Mouse (Mus musculus): ENCODE measurements around the gene Obsl1. TPM values are rescaled to one million over a fixed set of nuclear protein-coding genes. Genes with fewer than 3 reads are reported as not detected.

Obsl1 gene
- polyA plus RNA-seq, 1 experiment from 2014 or later = 25.8 TPM

DNA sequence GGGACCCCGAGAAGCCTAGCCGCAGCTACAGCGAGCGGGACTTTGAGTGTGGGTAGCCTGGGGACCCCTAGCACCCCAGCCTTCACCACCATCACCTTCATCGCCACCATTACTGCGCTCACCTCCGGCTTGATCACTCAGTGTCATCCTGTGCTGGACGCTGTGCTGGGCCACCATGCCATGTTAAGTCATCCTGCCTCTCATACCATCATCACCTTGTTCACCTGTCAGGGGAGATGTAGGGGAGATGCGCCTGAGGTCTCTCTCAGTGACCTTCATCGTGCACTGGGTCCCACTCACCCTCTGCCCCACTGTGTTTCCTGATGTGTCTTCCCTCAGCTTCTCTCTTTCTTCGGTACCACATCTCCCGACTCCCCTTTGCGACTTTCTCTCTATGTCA, 41.1 kb upstream of the Obsl1 start:
- Histone ChIP-seq H3K4me1 (ENCODE audit: insufficient read depth, low read depth, low read length) (peaks cover 3% of the 10 kb centered on the region; the same call in 1 of the 2 replicates), H3K9ac (replicated peaks; ENCODE audit: low read depth) (no peak overlapping the region), H3K27me3 (replicated peaks; ENCODE audit: insufficient read depth, low read length) (no peaks in the 10 kb centered on the region), H3K9me3 (ENCODE audit: low read length) (no peaks in the 10 kb centered on the region), H3K4me2 (replicated peaks; ENCODE audit: low read depth, low read length) (no peak overlapping the region), H3K4me3 (ENCODE audit: low read depth, low read length) (no peak overlapping the region), H3K36me3 (ENCODE audit: insufficient read depth, low read length) (no peaks in the 10 kb centered on the region), H3K27ac (ENCODE audit: low read length) (no peak overlapping the region)
- TF ChIP-seq CTCF (IDR thresholded peaks at IDR 0.05) (no peak), EP300 (IDR thresholded peaks at IDR 0.05) (no peak)
- ATAC-seq (no peak), DNase-seq (ENCODE audit: low spot score) (no peak)
- WGBS = 91% methylated on average over 13 of the region's 13 CpGs

DNA sequence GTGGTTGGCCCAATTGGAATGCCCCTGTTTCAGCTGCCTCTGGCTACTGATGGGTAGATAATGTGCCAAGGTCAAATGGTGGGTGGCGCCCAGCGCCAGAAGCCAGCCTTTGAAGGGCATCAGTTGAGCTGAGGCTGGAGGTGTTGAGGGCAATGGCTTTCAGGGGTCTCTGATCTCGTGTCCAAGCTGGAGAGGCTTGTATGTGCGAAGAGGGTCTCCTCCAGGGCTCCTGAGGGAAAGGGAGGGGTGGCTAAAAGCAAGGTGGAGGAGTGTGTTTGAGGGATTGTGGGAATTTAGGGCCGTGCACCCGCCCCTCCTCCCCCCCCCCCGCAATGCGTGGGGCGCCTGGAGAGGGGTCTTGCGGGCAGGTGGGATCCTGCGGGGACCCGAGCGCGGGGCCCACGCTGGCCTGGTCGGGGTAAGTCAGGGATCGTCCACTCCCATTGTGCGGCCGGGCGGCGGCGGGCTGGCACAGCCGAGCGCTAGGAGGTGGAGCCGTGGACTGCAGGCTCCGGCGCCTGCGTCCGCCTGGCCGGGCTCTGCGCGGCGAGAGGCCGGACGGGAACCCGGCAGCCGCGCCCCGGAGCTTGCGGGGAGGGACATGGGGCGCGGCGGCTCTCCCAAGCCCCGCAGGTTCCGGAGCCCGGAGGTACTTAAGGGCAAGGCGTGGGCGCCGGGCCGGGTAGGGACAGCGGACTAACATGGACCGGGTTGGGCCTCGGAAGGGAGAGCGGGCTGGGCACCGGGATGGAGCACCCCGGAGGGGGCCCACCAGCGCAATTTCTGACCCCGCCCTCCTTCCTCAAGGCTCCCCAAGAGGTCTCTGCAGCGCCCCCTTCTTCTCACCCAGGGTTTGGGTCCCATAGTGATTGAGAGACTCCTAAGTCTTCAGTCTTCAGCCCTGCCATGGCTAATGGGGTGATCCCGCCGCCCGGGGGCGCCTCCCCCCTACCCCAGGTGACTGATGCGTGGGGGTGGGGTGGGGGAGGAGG, 40.0 kb upstream of the Obsl1 start, which contains the start of gene Slc4a3:
Slc4a3 (plus strand) TSS at position 302 of the 992 bp plus-strand sequence.
- H3K36me3 ChIP-seq (ENCODE audit: insufficient read depth, low read length) = no peaks in the 10 kb centered on the region
- DNase-seq (ENCODE audit: low spot score) (peak; percentile 85), ATAC-seq (peak; percentile 95)
- H3K27ac ChIP-seq (ENCODE audit: low read length) = no peak within 1 kb of the TSS
- TF ChIP-seq CTCF (IDR thresholded peaks at IDR 0.05) (peak; percentile 36), EP300 (IDR thresholded peaks at IDR 0.05) (no peak)
- peaks cover 3% of the 10 kb centered on the region; the same call in 1 of the 2 replicates for H3K4me1 ChIP-seq (ENCODE audit: insufficient read depth, low read depth, low read length)
- peak within 1 kb of the TSS; percentile 58 for H3K4me3 ChIP-seq (ENCODE audit: low read depth, low read length)
- no peaks in the 10 kb centered on the region for H3K27me3 ChIP-seq (replicated peaks; ENCODE audit: insufficient read depth, low read length)
- peak within 1 kb of the TSS; percentile 36; the same call in 1 of the 2 replicates for H3K9ac ChIP-seq (replicated peaks; ENCODE audit: low read depth)
- H3K9me3 ChIP-seq (ENCODE audit: low read length) = no peaks in the 10 kb centered on the region
- H3K4me2 ChIP-seq (replicated peaks; ENCODE audit: low read depth, low read length) = peak within 1 kb of the TSS; percentile 76
- WGBS = under 1% methylated on average over 30 of the region's 64 CpGs

- no peaks in the 10 kb centered on the region for H3K9me3 ChIP-seq (ENCODE audit: low read length)
- 77% methylated on average over 6 of the region's 6 CpGs for WGBS
Observed at GRCm38 (mm10) chr1:75544351-75544750, 38.1 kb upstream of the Obsl1 start.

GRCm38 (mm10) chr1:75541496-75541895, 35.2 kb upstream of the Obsl1 start:
- DNase-seq (ENCODE audit: low spot score) = no peak
- WGBS = 91% methylated on average over 7 of the region's 7 CpGs
- Histone ChIP-seq H3K4me3 (ENCODE audit: low read depth, low read length) (no peak overlapping the region), H3K27ac (ENCODE audit: low read length) (no peak overlapping the region), H3K4me2 (replicated peaks; ENCODE audit: low read depth, low read length) (no peak overlapping the region), H3K27me3 (replicated peaks; ENCODE audit: insufficient read depth, low read length) (no peaks in the 10 kb centered on the region), H3K36me3 (ENCODE audit: insufficient read depth, low read length) (no peaks in the 10 kb centered on the region), H3K9ac (replicated peaks; ENCODE audit: low read depth) (no peak overlapping the region), H3K4me1 (ENCODE audit: insufficient read depth, low read depth, low read length) (peaks cover under 1% of the 10 kb centered on the region; the same call in 1 of the 2 replicates), H3K9me3 (ENCODE audit: low read length) (no peaks in the 10 kb centered on the region)
- TF ChIP-seq EP300 (IDR thresholded peaks at IDR 0.05) = no peak
- TF ChIP-seq CTCF (IDR thresholded peaks at IDR 0.05) = no peak
- no peak for ATAC-seq

More at GRCm38 (mm10) chr1:75544351-75544750, 38.1 kb upstream of the Obsl1 start:
- no peak overlapping the region for H3K4me3 ChIP-seq (ENCODE audit: low read depth, low read length)
- no peak overlapping the region for H3K9ac ChIP-seq (replicated peaks; ENCODE audit: low read depth)
- H3K36me3 ChIP-seq (ENCODE audit: insufficient read depth, low read length) = no peaks in the 10 kb centered on the region
- no peaks in the 10 kb centered on the region for H3K27me3 ChIP-seq (replicated peaks; ENCODE audit: insufficient read depth, low read length)
- no peak overlapping the region for H3K27ac ChIP-seq (ENCODE audit: low read length)
- H3K4me2 ChIP-seq (replicated peaks; ENCODE audit: low read depth, low read length) = no peak overlapping the region
- TF ChIP-seq CTCF (IDR thresholded peaks at IDR 0.05) (no peak), EP300 (IDR thresholded peaks at IDR 0.05) (no peak)
- peaks cover 3% of the 10 kb centered on the region; the same call in 1 of the 2 replicates for H3K4me1 ChIP-seq (ENCODE audit: insufficient read depth, low read depth, low read length)
- DNase-seq (ENCODE audit: low spot score) (no peak), ATAC-seq (no peak)

GRCm38 (mm10) chr1:75538597-75539190, 32.4 kb upstream of the Obsl1 start:
- H3K4me1 ChIP-seq (ENCODE audit: insufficient read depth, low read depth, low read length) = no peaks in the 10 kb centered on the region
- DNase-seq (ENCODE audit: low spot score) (no peak), ATAC-seq (no peak)
- H3K4me3 ChIP-seq (ENCODE audit: low read depth, low read length) = no peak overlapping the region
- H3K9ac ChIP-seq (replicated peaks; ENCODE audit: low read depth) = no peak overlapping the region
- H3K36me3 ChIP-seq (ENCODE audit: insufficient read depth, low read length) = 0 out of 2 replicates have a peak, but pooled peaks cover 9% of the 10 kb centered on the region
- H3K4me2 ChIP-seq (replicated peaks; ENCODE audit: low read depth, low read length) = no peak overlapping the region
- TF ChIP-seq CTCF (IDR thresholded peaks at IDR 0.05) = no peak
- no peaks in the 10 kb centered on the region for H3K9me3 ChIP-seq (ENCODE audit: low read length)
- 79% methylated on average over 9 of the region's 9 CpGs for WGBS
- no peak overlapping the region for H3K27ac ChIP-seq (ENCODE audit: low read length)
- H3K27me3 ChIP-seq (replicated peaks; ENCODE audit: insufficient read depth, low read length) = no peaks in the 10 kb centered on the region

- WGBS = 60% methylated on average over 2 of the region's 2 CpGs
- H3K9ac ChIP-seq (replicated peaks; ENCODE audit: low read depth) = no peak overlapping the region
- TF ChIP-seq EP300 (IDR thresholded peaks at IDR 0.05) (no peak), CTCF (IDR thresholded peaks at IDR 0.05) (no peak)
- H3K9me3 ChIP-seq (ENCODE audit: low read length) = no peaks in the 10 kb centered on the region
- H3K4me2 ChIP-seq (replicated peaks; ENCODE audit: low read depth, low read length) = no peak overlapping the region
- no peak overlapping the region for H3K27ac ChIP-seq (ENCODE audit: low read length)
- DNase-seq (ENCODE audit: low spot score) (no peak), ATAC-seq (no peak)
- H3K27me3 ChIP-seq (replicated peaks; ENCODE audit: insufficient read depth, low read length) = no peaks in the 10 kb centered on the region
- no peaks in the 10 kb centered on the region for H3K4me1 ChIP-seq (ENCODE audit: insufficient read depth, low read depth, low read length)
- no peak overlapping the region for H3K4me3 ChIP-seq (ENCODE audit: low read depth, low read length)
- peaks cover 16% of the 10 kb centered on the region; the same call in 1 of the 2 replicates for H3K36me3 ChIP-seq (ENCODE audit: insufficient read depth, low read length)
Observed at GRCm38 (mm10) chr1:75537587-75537986, 31.3 kb upstream of the Obsl1 start.

Measured in lung, postnatal 0 days (tissue).